Mouse (Mus musculus) activated CD4-positive, CD25-positive, alpha-beta regulatory T cell, adult 9 weeks (primary cell): ENCODE measurements around the gene Ndufa1. TPM values are rescaled to one million over a fixed set of nuclear protein-coding genes. Genes with fewer than 3 reads are reported as not detected.

Experiments used
- polyA plus RNA-seq: library from polyadenylated mRNA; unstranded; fragments of 100-300 nt; shearing (Covaris generic); gene quantifications from one replicate; pipeline ENCODE4 v1.2.1, GENCODE M21; 2017

Ndufa1 gene
- 270 TPM for polyA plus RNA-seq

GRCm38 (mm10) chrX:37191105-37191743, at the start of gene Ndufa1, which contains the start of gene Rnf113a1:
Ndufa1 (minus strand) TSS chrX:37191163.
Rnf113a1 (plus strand) TSS chrX:37191245.

GRCm38 (mm10) chrX:37222158-37222557, 31.2 kb upstream of the Ndufa1 start, which contains the start of gene Rhox1:
Rhox1 (minus strand) TSS chrX:37222258.

GRCm38 (mm10) chrX:37210941-37211340, 20.0 kb upstream of the Ndufa1 start, which contains the start of gene Gm9:
Gm9 (minus strand) TSS chrX:37211041.

GRCm38 (mm10) chrX:37168742-37169141, 22.2 kb downstream of the Ndufa1 start, which contains the start of gene Akap14:
Akap14 (minus strand) TSS chrX:37168842.

Other genes starting within 250 kb of the Ndufa1 start
- 163 TPM for gene Sept6, start 199.4 kb downstream of the Ndufa1 start, polyA plus RNA-seq
- not detected for gene Sowahd, start 142.3 kb downstream of the Ndufa1 start, polyA plus RNA-seq
- gene Rpl39, start 105.8 kb downstream of the Ndufa1 start, polyA plus RNA-seq = 621 TPM
- gene Upf3b, start 80.8 kb downstream of the Ndufa1 start, polyA plus RNA-seq = 26.0 TPM
- 24.4 TPM for gene Nkap, start 64.4 kb downstream of the Ndufa1 start, polyA plus RNA-seq
- gene Akap14, start 22.3 kb downstream of the Ndufa1 start, polyA plus RNA-seq = 0.15 TPM
- gene Rnf113a1, start 82 bp upstream of the Ndufa1 start, polyA plus RNA-seq = 12.8 TPM
- gene Gm9, start 19.9 kb upstream of the Ndufa1 start, polyA plus RNA-seq = not detected
- gene Rhox1, start 31.1 kb upstream of the Ndufa1 start, polyA plus RNA-seq = not detected
- not detected for gene Rhox2a, start 53.8 kb upstream of the Ndufa1 start, polyA plus RNA-seq
- gene Rhox3a, start 58.8 kb upstream of the Ndufa1 start, polyA plus RNA-seq = not detected
- gene Rhox4a, start 74.2 kb upstream of the Ndufa1 start, polyA plus RNA-seq = not detected
- not detected for gene Rhox3a2, start 188.9 kb upstream of the Ndufa1 start, polyA plus RNA-seq
- not detected for gene Rhox4a2, start 199.7 kb upstream of the Ndufa1 start, polyA plus RNA-seq
- not detected for gene Rhox2b, start 220.9 kb upstream of the Ndufa1 start, polyA plus RNA-seq
- gene Rhox4b, start 241.3 kb upstream of the Ndufa1 start, polyA plus RNA-seq = not detected